Mouse (Mus musculus) heart, adult 2 months (tissue): Measurements from ENCODE around the gene Arhgef39. TPM values are rescaled to one million over a fixed set of nuclear protein-coding genes. Genes with fewer than 3 reads are reported as not detected.
"Not testable (repeated sequence)": the region's sequence is repeated elsewhere in the genome, so short reads cannot be mapped to it uniquely, and the experiment has no call there.

Experiments
- DNase-seq, 2 experiments: peaks; one replicate each; pipeline ENCODE4 v3.0.0; 2021
- H3K27ac ChIP-seq: fragments of 200-600 bp; 2 replicates; pipeline ENCODE4 v1.8.1; 2022
- H3K27me3 ChIP-seq: fragments of 200-500 bp; 2 replicates; pipeline ENCODE4 v1.6.1; 2012; ENCODE audit warnings: mild to moderate bottlenecking, low read length, inconsistent platforms, mixed read lengths; ENCODE audit not compliant: control insufficient read depth, insufficient read depth
- H3K36me3 ChIP-seq: fragments of 200-500 bp; 2 replicates; pipeline ENCODE4 v1.6.1; 2012; ENCODE audit warnings: low read length, inconsistent platforms; ENCODE audit not compliant: control insufficient read depth, insufficient read depth
- H3K4me1 ChIP-seq: fragments of 200-500 bp; 2 replicates; pipeline ENCODE4 v1.6.1; 2011; ENCODE audit warnings: low read length; ENCODE audit not compliant: control insufficient read depth, insufficient read depth
- H3K4me3 ChIP-seq: fragments of 200-600 bp; 2 replicates; pipeline ENCODE4 v1.8.1; 2022
- H3K79me2 ChIP-seq: fragments of 200-500 bp; replicated peaks from 2 replicates; pipeline ENCODE4 v1.6.1; 2012; ENCODE audit warnings: mild to moderate bottlenecking, inconsistent platforms, low read length, moderate library complexity, mixed read lengths; ENCODE audit not compliant: control insufficient read depth, insufficient read depth
- H3K9ac ChIP-seq: fragments of 200-500 bp; 2 replicates; pipeline ENCODE4 v1.6.1; 2012; ENCODE audit warnings: low read depth, mild to moderate bottlenecking, control low read depth, inconsistent platforms, low read length, mixed read lengths
- CTCF ChIP-seq: fragments of 200-600 bp; IDR thresholded peaks from 2 replicates; pipeline ENCODE4 v1.8.1; 2022; ENCODE audit warnings: antibody characterized with exemption, mild to moderate bottlenecking, moderate library complexity
- EP300 ChIP-seq: fragments of 200-500 bp; IDR thresholded peaks from 2 replicates; pipeline ENCODE4 v1.6.1; 2011; ENCODE audit warnings: low read depth, low read length, control low read depth; ENCODE audit not compliant: insufficient read depth
- POLR2A ChIP-seq: fragments of 200-500 bp; IDR thresholded peaks from 2 replicates; pipeline ENCODE4 v1.6.1; 2011; ENCODE audit warnings: mild to moderate bottlenecking, low read depth, low read length, control low read depth; ENCODE audit not compliant: insufficient read depth
- WGBS: fragments of 180-500 bp; shearing (Covaris S2); methylation state at CpG from one replicate; pipeline ENCODE4 v1.1.7; 2018; 5-methylcytosine and 5-hydroxymethylcytosine counted together
- intact Hi-C: fragments of 180-260 bp; cut with DNase I; formaldehyde crosslinking; loops from one replicate; pipeline ENCODE4 v1.15.1; 2025
- polyA plus RNA-seq: library from polyadenylated mRNA; depleted of rRNA; stranded (reverse); fragments of >200 nt; gene quantifications from 2 replicates; pipeline ENCODE4 v1.2.3, GENCODE M21; 2012
- total RNA-seq, 2 experiments: library from RNA; stranded (reverse); gene quantifications; 2 replicates each; pipeline ENCODE4 v1.2.3; 2021

Gene Arhgef39
- total and polyA plus RNA-seq, 3 experiments = 0.30 to 1.7 (median 0.31) TPM

DNA sequence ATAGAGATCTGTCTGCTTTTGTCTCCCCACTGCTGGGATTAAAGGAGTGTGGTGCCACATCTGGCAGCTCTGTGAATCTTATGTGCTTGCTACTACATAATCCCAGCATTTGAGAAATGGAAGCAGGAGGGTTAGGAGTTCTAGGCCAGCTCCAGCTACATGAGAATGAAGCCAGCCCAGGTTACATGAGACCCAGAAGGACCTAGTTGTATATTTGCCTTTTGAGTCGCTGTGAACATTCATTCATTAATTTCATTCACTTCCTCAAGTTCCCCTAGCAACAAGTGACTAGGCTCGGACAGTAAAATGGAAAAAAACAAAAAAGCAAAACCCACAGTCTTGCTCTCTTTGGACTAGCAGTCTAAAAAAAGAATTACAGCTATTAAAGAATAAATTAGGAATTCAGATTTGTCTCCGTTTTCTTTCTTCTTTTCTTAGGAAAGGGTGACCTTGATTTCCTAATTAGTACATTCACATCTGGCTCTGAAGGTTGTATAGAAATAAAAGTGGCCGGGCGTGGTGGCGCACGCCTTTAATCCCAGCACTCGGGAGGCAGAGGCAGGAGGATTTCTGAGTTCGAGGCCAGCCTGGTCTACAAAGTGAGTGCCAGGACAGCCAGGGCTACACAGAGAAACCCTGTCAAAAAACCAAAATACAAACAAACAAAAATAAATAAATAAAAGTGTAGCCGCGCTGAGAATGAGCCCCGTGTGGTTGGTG, 7.2 kb downstream of the Arhgef39 start:
- H3K27ac ChIP-seq = peak overlapping the region; percentile 98
- TF ChIP-seq POLR2A (no peak), CTCF (no peak), EP300 (no peak)
- WGBS = 39% methylated on average over 12 of the region's 12 CpGs

DNA sequence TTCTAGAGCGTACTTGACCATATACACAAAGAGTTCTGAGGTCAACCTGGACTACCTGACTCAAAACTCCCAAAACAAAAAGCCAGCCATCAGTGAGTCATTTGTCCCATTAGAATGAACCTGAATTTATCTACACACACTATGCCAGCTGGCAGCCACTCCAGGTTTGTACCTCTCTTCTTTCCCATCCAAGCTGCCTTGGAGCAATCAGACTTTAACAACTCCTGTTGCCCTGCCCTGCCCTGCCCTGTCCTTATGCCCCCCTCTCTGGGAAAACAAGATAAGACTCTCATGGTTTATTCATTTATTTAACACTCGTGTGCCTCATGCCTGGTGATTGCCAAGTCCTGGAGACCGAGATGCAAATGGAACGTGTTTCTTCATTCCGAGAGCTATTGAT, 8.7 kb downstream of the Arhgef39 start:
- peak in 1 of 2 experiments; percentile 44 for DNase-seq
- H3K36me3 ChIP-seq = no peaks in the 10 kb centered on the region
- H3K27ac ChIP-seq = no peak overlapping the region; the same call in 1 of the 2 replicates
- no peaks in the 10 kb centered on the region for H3K79me2 ChIP-seq
- H3K4me3 ChIP-seq = no peak overlapping the region
- intact Hi-C loops = loop anchor here (5.0 kb wide), 1 partner anchor 72 kb away; the partner anchor contains the start of genes Creb3 and Tln1
- H3K27me3 ChIP-seq = no peaks in the 10 kb centered on the region
- H3K9ac ChIP-seq = no peak overlapping the region
- WGBS = 62% methylated on average over 5 of the region's 5 CpGs
- H3K4me1 ChIP-seq = peaks cover 6% of the 10 kb centered on the region
- TF ChIP-seq CTCF (no peak), POLR2A (no peak), EP300 (no peak)

More for the DNA sequence above, 7.2 kb downstream of the Arhgef39 start:
- Histone ChIP-seq H3K4me3 (peak overlapping the region; percentile 30), H3K36me3 (no peaks in the 10 kb centered on the region), H3K79me2 (no peaks in the 10 kb centered on the region), H3K27me3 (no peaks in the 10 kb centered on the region), H3K9ac (no peak overlapping the region), H3K4me1 (peaks cover 6% of the 10 kb centered on the region)
- intact Hi-C loops = loop anchor here (5.0 kb wide), 1 partner anchor 70 kb away; the partner anchor contains the start of genes Creb3 and Tln1
- no peak for DNase-seq

DNA sequence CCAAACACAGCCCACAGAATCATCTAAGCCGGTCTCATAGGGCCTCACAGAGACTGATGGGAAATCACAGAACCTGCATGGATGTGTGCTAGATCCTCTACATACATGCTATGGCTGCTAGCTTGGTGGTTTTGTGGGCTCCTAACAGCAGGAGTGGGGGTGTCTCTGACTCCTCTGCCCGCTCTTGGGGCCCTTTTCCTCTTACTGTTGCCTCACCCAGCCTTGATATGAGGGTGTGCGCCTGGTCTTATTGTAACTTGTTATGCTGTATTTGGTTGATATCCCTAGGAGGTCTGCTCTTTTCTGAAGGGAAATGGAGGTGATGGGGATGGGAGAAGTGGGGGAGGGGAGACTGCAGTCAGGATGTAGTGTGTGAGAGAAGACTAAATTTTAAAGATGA, 9.9 kb downstream of the Arhgef39 start:
- Histone ChIP-seq H3K27ac (no peak overlapping the region), H3K4me1 (peaks cover 6% of the 10 kb centered on the region), H3K36me3 (no peaks in the 10 kb centered on the region), H3K9ac (no peak overlapping the region), H3K27me3 (no peaks in the 10 kb centered on the region), H3K4me3 (no peak overlapping the region), H3K79me2 (no peaks in the 10 kb centered on the region)
- whole genome bisulfite sequencing = 96% methylated on average over 3 of the region's 3 CpGs
- no peak for DNase-seq
- intact Hi-C loops = loop anchor here (1.0 to 5.0 kb wide), 2 partner anchors 69 to 73 kb away; partner anchors contain the start of genes Creb3 and Tln1
- TF ChIP-seq POLR2A (no peak), CTCF (no peak), EP300 (no peak)

DNA sequence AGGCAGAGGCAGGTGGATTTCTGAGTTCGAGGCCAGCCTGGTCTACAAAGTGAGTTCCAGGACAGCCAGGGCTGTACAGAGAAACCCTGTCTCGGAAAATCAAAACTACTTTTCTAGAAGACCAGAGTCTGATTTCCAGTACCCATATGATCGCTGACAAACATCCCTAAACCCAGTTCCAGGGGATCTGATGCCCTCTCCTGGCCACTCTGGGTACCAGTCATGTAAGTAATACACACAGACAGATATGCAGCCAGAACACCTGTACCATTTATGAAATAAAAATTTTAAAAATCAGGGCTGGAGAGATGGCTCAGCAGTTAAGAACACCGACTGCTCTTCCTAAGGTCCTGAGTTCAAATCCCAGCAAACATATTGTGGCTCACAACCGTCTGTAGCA, 13.8 kb downstream of the Arhgef39 start:
- H3K27ac ChIP-seq, H3K4me3 ChIP-seq, H3K4me1 ChIP-seq, intact Hi-C loops, H3K27me3 ChIP-seq, H3K9ac ChIP-seq, H3K79me2 ChIP-seq, DNase-seq, H3K36me3 ChIP-seq: not testable (repeated sequence)
- 86% methylated on average over 5 of the region's 5 CpGs for WGBS

DNA sequence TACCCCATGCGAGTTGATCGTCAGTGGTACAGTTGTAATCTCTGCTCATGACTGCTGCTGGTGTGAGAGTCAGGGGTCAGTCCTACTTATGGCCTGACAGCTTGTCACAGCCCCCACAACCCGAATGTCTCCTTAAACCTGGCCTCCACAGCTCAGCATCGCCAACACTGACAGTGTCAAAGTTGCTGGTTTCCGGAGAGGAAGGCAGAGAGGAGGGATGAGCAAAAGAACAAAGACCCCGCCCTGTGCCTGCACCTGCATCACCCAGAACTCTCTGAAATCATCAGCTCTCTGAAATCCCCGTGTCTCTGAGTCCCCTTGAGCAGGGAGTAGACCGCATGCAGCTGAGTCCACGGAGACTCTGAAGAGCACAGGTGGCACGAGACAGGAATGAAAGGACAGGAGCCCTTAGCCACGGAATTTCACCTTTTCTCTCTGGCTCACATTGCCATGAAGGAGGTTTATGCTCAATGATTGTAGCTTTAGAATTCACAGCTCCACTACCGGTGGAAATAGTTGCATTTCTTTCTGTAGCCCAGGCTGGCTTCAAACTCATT, 15.9 kb downstream of the Arhgef39 start, which contains the start of gene Sit1:
TSS of gene Sit1 (minus strand) at position 200 of the 557 bp plus-strand sequence.
- no peak within 1 kb of the TSS for H3K4me3 ChIP-seq
- WGBS = 66% methylated on average over 12 of the region's 12 CpGs
- no peaks in the 10 kb centered on the region for H3K79me2 ChIP-seq
- no peaks in the 10 kb centered on the region; the same call in 1 of the 2 replicates for H3K4me1 ChIP-seq
- no peak within 1 kb of the TSS for H3K9ac ChIP-seq
- H3K27ac ChIP-seq = no peak within 1 kb of the TSS
- intact Hi-C loops = loop anchor here (5.0 kb wide), 1 partner anchor 216 kb away; the partner anchor contains the start of gene Atp8b5
- TF ChIP-seq CTCF (no peak), EP300 (no peak), POLR2A (no peak)
- H3K36me3 ChIP-seq = no peaks in the 10 kb centered on the region
- DNase-seq = no peak
- H3K27me3 ChIP-seq = no peaks in the 10 kb centered on the region

DNA sequence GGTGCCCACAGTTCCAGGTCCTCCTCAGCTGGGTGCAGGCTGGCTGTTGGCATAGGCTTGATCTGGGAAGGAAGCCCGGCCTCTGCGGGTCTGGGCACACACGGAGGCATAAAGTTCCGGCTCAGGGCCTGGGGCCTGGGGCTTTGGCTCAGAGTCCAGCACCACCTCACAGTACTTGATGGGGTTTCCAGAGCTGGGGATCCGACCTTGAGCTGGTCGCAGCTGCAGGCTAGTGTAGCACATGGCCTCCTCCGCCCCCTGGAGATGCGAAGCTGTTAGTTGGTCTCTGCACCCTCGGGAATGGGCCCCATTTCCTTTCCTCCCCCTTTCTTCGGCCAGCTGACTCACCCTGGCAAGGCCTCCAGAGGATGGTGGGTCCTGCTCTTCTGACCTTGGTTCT, 16.9 kb downstream of the Arhgef39 start:
- 47% methylated on average over 10 of the region's 10 CpGs for WGBS
- H3K36me3 ChIP-seq = no peaks in the 10 kb centered on the region
- no peaks in the 10 kb centered on the region; the same call in 1 of the 2 replicates for H3K4me1 ChIP-seq
- no peak for DNase-seq
- no peak overlapping the region for H3K4me3 ChIP-seq
- H3K27me3 ChIP-seq = no peaks in the 10 kb centered on the region
- TF ChIP-seq CTCF (no peak), POLR2A (no peak), EP300 (no peak)
- no peaks in the 10 kb centered on the region for H3K79me2 ChIP-seq
- H3K27ac ChIP-seq = no peak overlapping the region
- H3K9ac ChIP-seq = no peak overlapping the region
- intact Hi-C loops = loop anchor here (5.0 kb wide), 1 partner anchor 215 kb away; the partner anchor contains the start of gene Atp8b5
